Comparison of ENCODE assay signal across 11 mouse cellular contexts in genomic region chr4:119044005-119044677, GRCm38 (mm10).
DNase-seq lines count a peak whose midpoint lies in the region; ATAC-seq and TF ChIP-seq lines count a peak whose summit lies in the region.
"Had no signal": no experiment of that assay in that cellular context is flagged by ENCODE, and none has a peak within 500 bp of the region (broad histone marks: within the 10 kb centered on the region; RNA-seq: fewer than 3 reads in every experiment).

No protein-coding gene starts in this region.

- no peak overlapping the region for H3K4me2 ChIP-seq in heart, embryonic 11.5 days
- H3K4me2 ChIP-seq in neural tube, embryonic 11.5 days (ENCODE audit: low read depth) = no peak overlapping the region
- H3K4me2 ChIP-seq in limb, embryonic 15.5 days = no peak overlapping the region

- H3K9me3 ChIP-seq in heart, embryonic 11.5 days (replicated peaks; ENCODE audit: control insufficient read depth, low read length) = no peaks in the 10 kb centered on the region
- H3K9me3 ChIP-seq in neural tube, embryonic 11.5 days (ENCODE audit: control insufficient read depth, low read length) = no peaks in the 10 kb centered on the region
- H3K9me3 ChIP-seq in limb, embryonic 15.5 days = no peaks in the 10 kb centered on the region

- TF ChIP-seq CTCF in heart, adult 2 months (IDR thresholded peaks at IDR 0.05) = no peak

- no peaks in the 10 kb centered on the region for H3K36me3 ChIP-seq in heart, embryonic 11.5 days (ENCODE audit: control insufficient read depth, insufficient read depth, low read length)
- H3K36me3 ChIP-seq in heart, adult 2 months (ENCODE audit: control insufficient read depth, insufficient read depth, low read length) = no peaks in the 10 kb centered on the region
- no peaks in the 10 kb centered on the region for H3K36me3 ChIP-seq in neural tube, embryonic 11.5 days (ENCODE audit: control insufficient read depth, insufficient read depth, low read length)
- no peaks in the 10 kb centered on the region for H3K36me3 ChIP-seq in limb, embryonic 15.5 days

- H3K27me3 ChIP-seq in heart, embryonic 11.5 days (ENCODE audit: control insufficient read depth, insufficient read depth, low read length) = no peaks in the 10 kb centered on the region
- H3K27me3 ChIP-seq in heart, adult 2 months (ENCODE audit: control insufficient read depth, insufficient read depth, low read length) = no peaks in the 10 kb centered on the region
- no peaks in the 10 kb centered on the region for H3K27me3 ChIP-seq in neural tube, embryonic 11.5 days (ENCODE audit: control insufficient read depth, insufficient read depth, low read length)
- no peaks in the 10 kb centered on the region for H3K27me3 ChIP-seq in limb, embryonic 15.5 days

- H3K4me1 ChIP-seq in heart, embryonic 11.5 days (ENCODE audit: control insufficient read depth, insufficient read depth, low read length) = peaks cover 7% of the 10 kb centered on the region; the same call in 1 of the 2 replicates
- H3K4me1 ChIP-seq in heart, adult 2 months (ENCODE audit: control insufficient read depth, insufficient read depth, low read length) = no peaks in the 10 kb centered on the region
- no peaks in the 10 kb centered on the region; the same call in 1 of the 2 replicates for H3K4me1 ChIP-seq in neural tube, embryonic 11.5 days (ENCODE audit: control insufficient read depth, insufficient read depth, low read length)
- peaks cover 17% of the 10 kb centered on the region for H3K4me1 ChIP-seq in limb, embryonic 15.5 days

- no peak overlapping the region for H3K4me3 ChIP-seq in heart, embryonic 11.5 days (ENCODE audit: low read depth, low read length)
- no peak overlapping the region for H3K4me3 ChIP-seq in heart, adult 2 months
- H3K4me3 ChIP-seq in neural tube, embryonic 11.5 days (ENCODE audit: low read depth, low read length) = no peak overlapping the region
- H3K4me3 ChIP-seq in limb, embryonic 15.5 days = no peak overlapping the region

- no peak for TF ChIP-seq POLR2A in heart, adult 2 months (IDR thresholded peaks at IDR 0.05; ENCODE audit: insufficient read depth, low read depth, low read length)

- no peak overlapping the region for H3K27ac ChIP-seq in heart, embryonic 11.5 days (ENCODE audit: low read depth, low read length)
- H3K27ac ChIP-seq in heart, adult 2 months = no peak overlapping the region
- H3K27ac ChIP-seq in neural tube, embryonic 11.5 days (ENCODE audit: low read depth, low read length) = no peak overlapping the region
- H3K27ac ChIP-seq in limb, embryonic 15.5 days = 0 out of 2 replicates have a peak overlapping the region, but pooled peaks have one; percentile 11

- WGBS in heart, embryonic 11.5 days (ENCODE audit: insufficient replicate concordance) = 56% methylated on average over 19 of the region's 19 CpGs
- WGBS in heart, adult 2 months = 80% methylated on average over 19 of the region's 19 CpGs
- WGBS in neural tube, embryonic 11.5 days = 33% methylated on average over 19 of the region's 19 CpGs
- 56% methylated on average over 19 of the region's 19 CpGs for WGBS in limb, embryonic 15.5 days

- DNase-seq in heart, adult 2 months = no peak
- no peak for DNase-seq in neural tube, embryonic 11.5 days (ENCODE audit: low spot score)
- DNase-seq in neural tube, embryonic 10.5 days (ENCODE audit: extremely low spot score, low spot score) = no peak
- no peak for DNase-seq in natural killer cell, adult 2 months (ENCODE audit: low spot score in 2 of 2)
- DNase-seq: gastrocnemius, postnatal 14 days; kidney, adult 11 months; lung, postnatal 14 days; thymus, postnatal 25 days had no signal

- ATAC-seq in heart, embryonic 11.5 days (replicated peaks; ENCODE audit: insufficient number of reproducible peaks, low FRiP score, low TSS enrichment) = no peak
- ATAC-seq in neural tube, embryonic 11.5 days (ENCODE audit: insufficient read depth, low FRiP score, low TSS enrichment) = no peak
- no peak for ATAC-seq in limb, embryonic 15.5 days (ENCODE audit: insufficient number of reproducible peaks, low FRiP score, low TSS enrichment, low read depth)
- no peak for ATAC-seq in megakaryocyte, adult 5-6 weeks (ENCODE audit: poor library complexity, severe bottlenecking)

- intact Hi-C loops in heart, adult 2 months (cut with DNase I) = no loop called here

- H3K79me2 ChIP-seq in heart, adult 2 months (replicated peaks; ENCODE audit: control insufficient read depth, insufficient read depth, low read length) = no peaks in the 10 kb centered on the region

- H3K9ac ChIP-seq in heart, embryonic 11.5 days (ENCODE audit: low read depth, low read length) = peak overlapping the region; percentile 50; the same call in 1 of the 2 replicates
- H3K9ac ChIP-seq in heart, adult 2 months (ENCODE audit: low read depth, low read length) = no peak overlapping the region
- H3K9ac ChIP-seq in neural tube, embryonic 11.5 days (ENCODE audit: low read length) = peak overlapping the region; percentile 2; the same call in 1 of the 2 replicates
- H3K9ac ChIP-seq in limb, embryonic 15.5 days = no peak overlapping the region

- no peak for TF ChIP-seq EP300 in heart, adult 2 months (IDR thresholded peaks at IDR 0.05; ENCODE audit: insufficient read depth, low read depth, low read length)

Comparison
In these comparisons a context has a peak if more than half of its experiments do, and no peak if none do; other contexts are left out.
1. H3K9ac ChIP-seq: peak in heart, embryonic 11.5 days (single experiment) and neural tube, embryonic 11.5 days (single experiment); none in heart, adult 2 months (single experiment) and limb, embryonic 15.5 days (single experiment).